Mouse (Mus musculus) heart, adult 2 months (tissue): Measurements from ENCODE around the gene Col4a1.

Experiments used
- CTCF ChIP-seq: fragments of 200-600 bp; IDR thresholded peaks from 2 replicates; pipeline ENCODE4 v1.8.1; 2022; ENCODE audit warnings: antibody characterized with exemption, mild to moderate bottlenecking, moderate library complexity
- EP300 ChIP-seq: fragments of 200-500 bp; IDR thresholded peaks from 2 replicates; pipeline ENCODE4 v1.6.1; 2011; ENCODE audit warnings: low read depth, low read length, control low read depth; ENCODE audit not compliant: insufficient read depth
- POLR2A ChIP-seq: fragments of 200-500 bp; IDR thresholded peaks from 2 replicates; pipeline ENCODE4 v1.6.1; 2011; ENCODE audit warnings: mild to moderate bottlenecking, low read depth, low read length, control low read depth; ENCODE audit not compliant: insufficient read depth

DNA sequence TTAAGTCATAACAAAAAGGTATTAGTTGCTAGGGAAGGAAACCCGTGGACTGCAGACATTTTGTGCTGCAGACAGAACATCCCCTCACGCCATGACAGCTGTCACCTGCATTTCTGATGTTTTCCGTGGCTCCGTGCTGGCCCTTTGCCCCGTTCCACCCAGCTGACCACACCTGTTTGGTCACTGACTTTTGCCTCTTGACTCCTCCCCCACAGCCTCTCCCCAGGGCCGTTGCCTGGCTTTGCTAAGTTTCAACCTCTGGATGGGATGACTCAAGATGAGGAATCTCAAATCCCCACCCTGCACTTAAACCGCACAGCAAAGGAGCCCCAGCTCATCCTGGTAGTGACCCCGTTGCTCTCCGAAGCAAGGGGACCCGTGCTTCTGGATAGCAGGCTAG is 33.6 kb upstream of the Col4a1 start:
- TF ChIP-seq POLR2A: no peak
- no peak for TF ChIP-seq CTCF
- no peak for TF ChIP-seq EP300
